Mouse (Mus musculus) heart, embryonic 16.5 days (tissue): ENCODE results near the gene Svs3a. TPM values are rescaled to one million over a fixed set of nuclear protein-coding genes. Genes with fewer than 3 reads are reported as not detected.

ENCODE experiments used
- polyA plus RNA-seq: library from polyadenylated mRNA; unstranded; fragments of >200 nt; fragmentation: Nextera tagmentation; extraction: Ambion mirVana; gene quantifications from 2 replicates; pipeline ENCODE4 v1.2.1, GENCODE M21; 2015

Svs3a gene
- polyA plus RNA-seq, 1 experiment from 2014 or later = not detected

Other genes starting within 250 kb of the Svs3a start
- 15.2 and 17.8 TPM in 2 replicates for gene Stk4, start 218.9 kb upstream of the Svs3a start, polyA plus RNA-seq
- gene Tomm34, start 218.1 kb upstream of the Svs3a start, polyA plus RNA-seq = 49.4 and 51.6 TPM in 2 replicates
- gene Kcns1, start 118.2 kb upstream of the Svs3a start, polyA plus RNA-seq = 0.10 and 0.29 TPM in 2 replicates
- gene Wfdc5, start 106.5 kb upstream of the Svs3a start, polyA plus RNA-seq = not detected in 2 replicates
- gene Wfdc12, start 98.7 kb upstream of the Svs3a start, polyA plus RNA-seq = not detected in 2 replicates
- gene Wfdc15a, start 89.1 kb upstream of the Svs3a start, polyA plus RNA-seq = not detected in 2 replicates
- 0.32 TPM in 1 of 2 replicates, not detected in the other for gene Wfdc15b, start 67.6 kb upstream of the Svs3a start, polyA plus RNA-seq
- not detected in 2 replicates for gene Svs2, start 50.8 kb upstream of the Svs3a start, polyA plus RNA-seq
- gene Svs3b, start 32.6 kb upstream of the Svs3a start, polyA plus RNA-seq = not detected in 2 replicates
- not detected in 2 replicates for gene Svs4, start 10.8 kb upstream of the Svs3a start, polyA plus RNA-seq
- gene Svs6, start 27.5 kb downstream of the Svs3a start, polyA plus RNA-seq = not detected in 2 replicates
- not detected in 2 replicates for gene Svs5, start 43.5 kb downstream of the Svs3a start, polyA plus RNA-seq
- 0.60 and 1.4 TPM in 2 replicates for gene Slpi, start 99.8 kb downstream of the Svs3a start, polyA plus RNA-seq
- gene Rbpjl, start 113.9 kb downstream of the Svs3a start, polyA plus RNA-seq = 0.49 and 1.7 TPM in 2 replicates
- 7.2 and 8.9 TPM in 2 replicates for gene Matn4, start 115.9 kb downstream of the Svs3a start, polyA plus RNA-seq
- gene Sdc4, start 154.6 kb downstream of the Svs3a start, polyA plus RNA-seq = 48.0 and 61.1 TPM in 2 replicates
- 33.4 and 41.7 TPM in 2 replicates for gene Sys1, start 167.7 kb downstream of the Svs3a start, polyA plus RNA-seq
- 11.6 and 12.1 TPM in 2 replicates for gene Gm20458, start 171.7 kb downstream of the Svs3a start, polyA plus RNA-seq
- not detected in 2 replicates for gene Trp53tg5, start 184.5 kb downstream of the Svs3a start, polyA plus RNA-seq
- 10.6 and 16.4 TPM in 2 replicates for gene Dbndd2, start 196.8 kb downstream of the Svs3a start, polyA plus RNA-seq
- gene Pigt, start 208.3 kb downstream of the Svs3a start, polyA plus RNA-seq = 45.3 and 46.2 TPM in 2 replicates